Mouse (Mus musculus) ES-E14 (cell line): ENCODE measurements around the gene Sh3glb1. TPM values are rescaled to one million over a fixed set of nuclear protein-coding genes. Genes with fewer than 3 reads are reported as not detected.
"Not testable (repeated sequence)": the region's sequence is repeated elsewhere in the genome, so short reads cannot be mapped to it uniquely, and the experiment has no call there.

Experiments used
- DNase-seq: peaks from one replicate; pipeline ENCODE4 v3.0.0-alpha.2; 2013; ENCODE audit warnings: low read depth, low spot score
- H3K27ac ChIP-seq: 2 replicates; pipeline ENCODE4 v1.5.1; 2012; ENCODE audit warnings: low read depth, mild to moderate bottlenecking, low read length, moderate library complexity, mixed read lengths; ENCODE audit not compliant: poor library complexity, insufficient read depth, severe bottlenecking
- H3K36me3 ChIP-seq: 2 replicates; pipeline ENCODE4 v1.6.1; 2012; ENCODE audit warnings: mild to moderate bottlenecking, low read length, moderate library complexity, mixed read lengths; ENCODE audit not compliant: control insufficient read depth, poor library complexity, insufficient read depth, severe bottlenecking
- H3K4me1 ChIP-seq, 2 experiments: fragments of 150-350 bp in 1 of 2; sonication (generic) in 1 of 2; 2 replicates each; pipeline ENCODE4 v1.6.1; 2012; ENCODE audit warnings: low read length in 2 of 2, mild to moderate bottlenecking in 1 of 2, mixed read lengths in 1 of 2; ENCODE audit not compliant: control insufficient read depth in 2 of 2, insufficient read depth in 2 of 2, poor library complexity in 1 of 2
- H3K4me3 ChIP-seq, 2 experiments: fragments of 150-350 bp in 1 of 2; sonication (generic) in 1 of 2; 2 replicates each; pipeline ENCODE4 v1.5.1; 2012; ENCODE audit warnings: low read length in 2 of 2, low read depth in 1 of 2, mild to moderate bottlenecking in 1 of 2, mixed read lengths in 1 of 2; ENCODE audit not compliant: insufficient read depth in 1 of 2, poor library complexity in 1 of 2, severe bottlenecking in 1 of 2
- H3K9ac ChIP-seq: 2 replicates; pipeline ENCODE4 v1.6.1; 2012; ENCODE audit warnings: low read depth, mild to moderate bottlenecking, low read length, mixed read lengths; ENCODE audit not compliant: poor library complexity, insufficient read depth, severe bottlenecking
- H3K9me3 ChIP-seq: fragments of 150-350 bp; sonication (generic); 2 replicates; pipeline ENCODE4 v1.6.1; 2012; ENCODE audit warnings: low read depth, mild to moderate bottlenecking, low read length; ENCODE audit not compliant: control insufficient read depth, insufficient read depth
- CHD2 ChIP-seq: IDR thresholded peaks from 2 replicates; pipeline ENCODE4 v1.6.1; 2014; ENCODE audit warnings: mild to moderate bottlenecking, low read depth, low read length, inconsistent platforms
- HCFC1 ChIP-seq: IDR thresholded peaks from 2 replicates; pipeline ENCODE4 v1.6.1; 2012; ENCODE audit warnings: low read length, inconsistent platforms, borderline replicate concordance; ENCODE audit not compliant: insufficient read depth
- MAFK ChIP-seq: IDR thresholded peaks from 2 replicates; pipeline ENCODE4 v1.6.1; 2014; ENCODE audit warnings: mild to moderate bottlenecking, low read depth, low read length, inconsistent platforms; ENCODE audit not compliant: insufficient read depth
- ZC3H11A ChIP-seq: IDR thresholded peaks from 2 replicates; pipeline ENCODE4 v1.6.1; 2012; ENCODE audit warnings: low read depth, mild to moderate bottlenecking, inconsistent platforms, low read length, borderline replicate concordance
- ZNF384 ChIP-seq: IDR thresholded peaks from 2 replicates; pipeline ENCODE4 v1.6.1; 2012; ENCODE audit warnings: low read depth, low read length, inconsistent platforms
- in situ Hi-C, 2 experiments: fragments of 600-800 bp; cut with MboI; formaldehyde crosslinking; loops; one replicate each; pipeline ENCODE4 v1.15.1; 2025; ENCODE audit warnings: low sequenced_read_pairs in 2 of 2, inconsistent platforms in 1 of 2; ENCODE audit not compliant: unreplicated experiment in 2 of 2
- total RNA-seq: library from RNA; depleted of rRNA; stranded (reverse); fragments of 300-350 nt; gene quantifications from 2 replicates; pipeline ENCODE4 v1.2.3, GENCODE M21; 2012

Sh3glb1 gene
- total RNA-seq, 1 experiment, result 36.2 TPM

GRCm38 (mm10) chr3:144736831-144737230, 16.7 kb upstream of the Sh3glb1 start:
- Histone ChIP-seq H3K36me3 (no peaks in the 10 kb centered on the region), H3K4me3 (no peak overlapping the region), H3K9me3 (no peaks in the 10 kb centered on the region), H3K27ac (no peak overlapping the region), H3K4me1 (no peaks in the 10 kb centered on the region), H3K9ac (no peak overlapping the region)
- peak; percentile 47 for DNase-seq
- TF ChIP-seq HCFC1, result no peak
- TF ChIP-seq ZC3H11A, result peak; percentile 36; the same call in 1 of the 2 replicates
- in situ Hi-C loops, result no loop called here

DNA sequence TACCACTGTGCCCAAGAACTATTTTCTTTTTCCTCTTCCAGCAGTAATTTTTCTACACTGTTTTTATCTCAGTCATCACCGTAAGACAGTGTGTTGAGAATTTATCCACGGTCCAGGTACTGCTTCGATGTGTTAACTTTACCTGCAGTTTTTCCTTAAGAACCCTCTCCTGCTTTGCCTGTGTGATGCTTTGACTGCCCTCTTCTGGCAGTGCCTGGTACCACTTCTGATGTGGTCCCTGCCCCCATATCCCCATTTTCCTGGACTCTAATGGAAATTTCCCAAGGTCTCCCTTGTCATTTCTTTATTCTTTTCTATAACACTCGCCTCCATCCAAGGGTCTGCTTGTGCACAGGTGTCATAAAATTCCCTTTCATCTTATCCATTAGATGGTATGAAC, 3.3 kb upstream of the Sh3glb1 start:
- Histone ChIP-seq H3K9me3 (no peaks in the 10 kb centered on the region), H3K9ac (no peak overlapping the region), H3K4me3 (no peak overlapping the region), H3K27ac (no peak overlapping the region), H3K4me1 (no peaks in the 10 kb centered on the region), H3K36me3 (no peaks in the 10 kb centered on the region)
- TF ChIP-seq CHD2 (no peak), ZNF384 (no peak), MAFK (no peak), ZC3H11A (peak; percentile 5; the same call in 1 of the 2 replicates), HCFC1 (no peak)
- in situ Hi-C loops, result no loop called here
- DNase-seq, result peak; percentile 41

DNA sequence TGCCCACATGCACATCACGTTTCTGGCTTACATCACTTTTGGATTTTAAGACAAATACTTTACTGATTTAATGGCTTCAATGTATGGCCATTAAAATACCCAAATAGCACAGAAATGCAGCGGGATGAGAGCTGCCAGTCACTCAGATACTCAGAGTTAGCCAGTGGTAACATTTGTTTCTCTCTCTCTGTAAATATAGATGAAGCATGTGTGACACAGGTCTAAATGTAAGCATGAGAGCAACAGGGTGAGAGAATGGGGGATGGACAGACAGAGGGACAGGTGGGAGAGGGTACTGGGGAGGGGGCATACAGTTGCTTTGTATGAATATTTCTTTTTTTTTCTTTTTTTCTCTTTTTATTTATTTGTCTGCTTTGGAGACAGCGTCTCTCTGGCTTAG, 2.4 kb upstream of the Sh3glb1 start:
- H3K4me1 ChIP-seq, H3K4me3 ChIP-seq, DNase-seq, H3K9me3 ChIP-seq, in situ Hi-C loops, H3K9ac ChIP-seq, H3K27ac ChIP-seq, H3K36me3 ChIP-seq: not testable (repeated sequence)

GRCm38 (mm10) chr3:144721860-144722256, 1.7 kb upstream of the Sh3glb1 start:
- Histone ChIP-seq H3K9ac (no peak overlapping the region), H3K9me3 (no peaks in the 10 kb centered on the region), H3K27ac (no peak overlapping the region), H3K36me3 (no peaks in the 10 kb centered on the region), H3K4me1 (no peaks in the 10 kb centered on the region), H3K4me3 (no peak overlapping the region)
- DNase-seq, result no peak
- TF ChIP-seq ZC3H11A (no peak), MAFK (no peak), HCFC1 (no peak), ZNF384 (no peak), CHD2 (no peak)
- in situ Hi-C loops, result no loop called here

- DNase-seq, result no peak
- H3K36me3 ChIP-seq, result no peaks in the 10 kb centered on the region
- H3K9ac ChIP-seq, result no peak overlapping the region
- no peaks in the 10 kb centered on the region for H3K4me1 ChIP-seq
- H3K4me3 ChIP-seq, result no peak overlapping the region
- no peak for TF ChIP-seq ZNF384
- H3K27ac ChIP-seq, result no peak overlapping the region
- no peaks in the 10 kb centered on the region for H3K9me3 ChIP-seq
- in situ Hi-C loops, result no loop called here
These were observed 1.1 kb upstream of the Sh3glb1 start for GRCm38 (mm10) chr3:144721077-144721859.
